Mouse (Mus musculus) heart, postnatal 14 days (tissue): ENCODE data around the gene Klhl25. TPM values are rescaled to one million over a fixed set of nuclear protein-coding genes. Genes with fewer than 3 reads are reported as not detected.
"Not testable (repeated sequence)": the region's sequence is repeated elsewhere in the genome, so short reads cannot be mapped to it uniquely, and the experiment has no call there.

Source experiments
- DNase-seq, 2 experiments: peaks; one replicate each; pipeline ENCODE4 v3.0.0; 2021 to 2022
- intact Hi-C: fragments of 180-260 bp; cut with DNase I; formaldehyde crosslinking; loops from one replicate; pipeline ENCODE4 v1.15.1; 2025
- long read RNA-seq, 2 experiments: library from polyadenylated mRNA; stranded (forward); transcript quantifications; one replicate each; pipeline ENCODE4 v2.0.0; 2021
- total RNA-seq, 2 experiments: library from RNA; stranded (reverse); gene quantifications; 2 replicates each; pipeline ENCODE4 v1.2.3; 2021

Gene Klhl25
- 1 to 10 TPM; 6.5 to 7.4 TPM for total RNA-seq
- long read RNA-seq, experiment 1, transcript Klhl25-202 (3 exons, 3,403 nt): major isoform, 6 of 13 reads
- long read RNA-seq, experiment 1, partial matches to known transcripts: 2 of 13 reads
- long read RNA-seq, experiment 1, other reads (novel, unspliced or antisense): 1 of 13 reads
- long read RNA-seq, experiment 2, partial matches to known transcripts: 2 of 6 reads
- long read RNA-seq, experiment 2, other reads (novel, unspliced or antisense): 2 of 6 reads

DNA sequence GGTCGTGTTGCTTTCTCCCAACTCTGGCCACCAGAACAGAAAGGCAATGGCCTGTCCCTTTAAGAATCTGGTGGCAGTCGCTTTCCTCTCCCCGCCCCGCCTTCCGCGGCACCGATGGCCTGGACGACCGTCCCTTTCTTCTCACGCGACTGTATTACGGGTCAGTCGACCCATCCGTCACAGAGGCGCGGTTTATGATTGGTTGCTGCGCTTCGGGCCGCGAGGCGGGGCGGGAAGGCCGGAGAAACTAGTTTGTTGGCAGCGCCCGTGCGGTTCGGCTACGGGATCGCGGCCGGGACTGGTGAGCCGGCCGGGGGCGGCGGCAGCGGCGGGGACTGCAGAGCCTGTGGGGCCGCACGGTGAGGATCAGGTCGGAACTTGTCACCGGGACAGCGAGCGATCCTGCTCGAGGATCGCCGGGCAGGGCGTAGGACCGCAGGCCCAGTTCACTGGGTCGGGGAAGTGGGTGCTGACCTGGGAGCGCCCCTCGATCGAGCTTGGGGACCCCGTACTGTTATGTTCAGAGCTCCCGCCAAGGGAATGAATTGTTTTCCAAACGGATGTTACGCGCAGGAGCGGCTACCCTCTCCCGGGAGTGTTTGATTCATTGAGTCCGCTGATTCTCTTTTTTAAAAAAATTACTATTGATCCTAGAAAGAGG lies at the start of gene Klhl25:
TSS of gene Klhl25 (plus strand) at position 196 of the 661 bp plus-strand sequence.
- peak; percentile 97 for DNase-seq
- intact Hi-C loops: no loop called here

DNA sequence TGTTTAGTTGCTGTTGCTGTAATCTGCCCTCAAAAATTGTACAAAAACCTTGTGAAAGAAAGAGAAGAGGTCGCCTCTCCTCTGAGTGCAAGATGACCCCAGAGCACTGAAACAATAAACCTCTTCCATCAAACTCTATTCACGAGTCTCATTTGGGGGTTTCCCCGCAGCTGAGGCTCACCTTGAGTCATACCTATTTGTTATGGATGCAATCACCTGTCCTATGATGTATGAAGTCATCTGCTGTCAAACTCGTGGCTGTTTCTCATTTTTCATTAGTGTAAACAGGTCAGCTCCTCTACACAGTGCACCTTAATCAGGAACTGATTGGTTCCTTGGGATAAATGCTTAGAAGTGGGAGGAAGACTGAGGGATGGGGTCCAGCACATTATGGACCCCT lies 47.6 kb upstream of the Klhl25 start:
- no peak for DNase-seq
- intact Hi-C loops: no loop called here

DNA sequence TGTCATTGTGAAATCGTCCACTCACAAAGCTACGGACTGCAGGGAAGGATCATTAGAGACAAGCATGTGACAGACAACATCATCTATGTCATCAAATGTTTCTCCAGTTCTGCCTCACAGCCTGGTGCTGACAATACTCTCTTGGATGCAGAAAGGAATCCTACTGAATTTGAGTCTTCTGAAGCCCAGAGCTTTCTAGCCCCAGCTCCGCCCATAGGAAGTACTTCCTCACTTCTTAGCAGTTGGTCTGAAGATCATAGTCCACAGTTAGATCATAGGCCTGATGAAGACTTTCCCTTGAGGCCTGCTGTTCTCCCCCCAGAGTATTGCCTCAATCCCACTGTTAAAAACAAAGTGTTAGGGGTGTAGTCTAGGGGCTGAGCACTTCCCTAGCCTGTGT lies 47.1 kb upstream of the Klhl25 start:
- no peak for DNase-seq
- intact Hi-C loops: no loop called here

DNA sequence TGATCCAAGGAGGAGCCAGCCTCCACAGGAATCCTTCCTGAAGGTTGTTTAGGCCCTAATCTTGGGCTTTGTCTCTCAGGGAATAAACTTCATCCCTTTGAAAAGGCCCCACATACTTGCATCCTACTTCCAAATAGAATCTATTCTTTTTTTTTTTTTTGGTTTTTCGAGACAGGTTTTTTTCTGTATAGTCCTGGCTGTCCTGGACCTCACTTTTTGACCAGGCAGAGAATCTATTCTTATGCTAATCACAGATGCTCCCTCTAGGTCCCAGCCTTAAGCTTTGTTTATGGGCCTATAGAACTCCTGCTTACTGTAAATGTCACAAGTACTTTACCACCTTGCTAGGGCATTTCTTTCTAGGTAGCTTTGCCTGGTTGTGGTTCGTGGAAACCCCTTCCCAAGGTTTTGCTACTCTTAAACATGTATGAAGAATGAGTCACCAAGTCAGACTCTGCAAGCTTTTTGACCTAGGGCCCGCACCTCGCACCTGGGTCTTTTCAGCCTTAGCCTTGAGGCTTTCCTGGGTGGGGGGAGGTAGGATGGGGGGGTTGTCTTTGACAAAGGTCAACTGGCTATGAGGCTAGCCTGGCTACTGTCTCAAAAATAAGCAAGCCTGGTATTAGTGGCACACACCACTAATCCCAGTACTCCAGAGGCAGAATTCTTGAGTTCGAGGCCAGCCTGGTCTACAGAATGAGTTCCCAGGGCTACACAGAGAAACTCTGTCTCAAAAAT lies 46.3 kb upstream of the Klhl25 start:
- intact Hi-C loops: no loop called here
- no peak for DNase-seq

DNA sequence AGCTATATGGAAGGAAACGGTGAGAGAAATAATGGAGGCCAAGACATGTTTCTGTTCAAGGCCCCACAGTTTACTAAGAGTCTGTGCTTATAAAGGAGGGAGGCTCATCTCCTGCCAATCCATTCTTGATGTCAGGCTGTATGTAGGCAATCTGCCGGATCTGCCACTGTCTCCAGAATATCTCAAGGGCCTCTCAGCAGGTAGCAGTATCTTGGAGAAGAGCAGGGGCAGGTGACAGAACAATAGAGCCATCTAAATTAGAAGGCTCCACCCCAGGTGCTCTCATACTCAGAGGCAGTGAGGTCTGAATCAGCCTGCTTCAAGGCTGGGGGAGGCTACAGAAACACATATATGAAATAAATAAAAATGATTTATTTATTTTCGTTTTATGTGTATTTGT lies 45.2 kb upstream of the Klhl25 start:
- intact Hi-C loops: no loop called here

DNA sequence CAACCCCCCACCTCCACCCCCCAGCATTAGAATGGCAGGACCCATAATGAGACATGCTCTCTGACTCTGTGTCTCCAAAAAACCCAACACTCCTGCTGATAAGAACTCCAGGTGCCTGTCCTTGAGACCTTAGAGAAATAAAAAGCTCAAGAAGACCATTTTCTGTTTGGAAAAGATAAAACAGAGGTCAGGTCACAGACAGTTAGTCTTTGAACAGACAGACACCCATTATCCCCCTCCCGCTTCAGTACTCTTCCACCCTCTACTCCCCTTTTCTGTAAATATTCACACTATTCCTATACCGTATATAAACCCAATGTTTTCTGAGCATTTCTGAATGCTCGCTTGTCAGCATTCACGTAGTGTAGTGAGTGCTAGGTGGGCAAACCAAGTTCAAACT lies 41.9 kb upstream of the Klhl25 start:
- intact Hi-C loops: no loop called here
- no peak for DNase-seq

More for the DNA sequence above, 45.2 kb upstream of the Klhl25 start:
- DNase-seq: no peak

DNA sequence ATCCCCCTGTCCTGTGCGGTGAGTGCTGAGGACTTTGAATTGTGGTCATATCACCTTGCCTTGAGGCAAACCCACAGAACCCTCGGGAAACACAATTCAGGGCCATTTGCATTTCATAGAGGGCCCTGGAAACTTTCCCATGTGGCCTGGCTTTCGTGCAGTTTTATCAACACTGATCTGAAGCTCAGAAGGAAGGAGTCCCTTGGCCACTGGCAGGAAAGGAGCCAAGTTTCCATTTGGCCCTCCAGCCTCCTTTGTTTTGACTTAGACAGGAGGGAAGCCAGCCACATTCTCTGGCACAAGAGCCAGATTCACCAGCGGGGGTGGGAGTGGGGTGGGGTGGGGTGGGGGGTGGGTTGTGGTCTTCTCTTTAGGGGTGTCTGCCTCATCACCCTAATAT lies 41.4 kb upstream of the Klhl25 start:
- intact Hi-C loops: no loop called here
- DNase-seq: peak; percentile 65 to 72

DNA sequence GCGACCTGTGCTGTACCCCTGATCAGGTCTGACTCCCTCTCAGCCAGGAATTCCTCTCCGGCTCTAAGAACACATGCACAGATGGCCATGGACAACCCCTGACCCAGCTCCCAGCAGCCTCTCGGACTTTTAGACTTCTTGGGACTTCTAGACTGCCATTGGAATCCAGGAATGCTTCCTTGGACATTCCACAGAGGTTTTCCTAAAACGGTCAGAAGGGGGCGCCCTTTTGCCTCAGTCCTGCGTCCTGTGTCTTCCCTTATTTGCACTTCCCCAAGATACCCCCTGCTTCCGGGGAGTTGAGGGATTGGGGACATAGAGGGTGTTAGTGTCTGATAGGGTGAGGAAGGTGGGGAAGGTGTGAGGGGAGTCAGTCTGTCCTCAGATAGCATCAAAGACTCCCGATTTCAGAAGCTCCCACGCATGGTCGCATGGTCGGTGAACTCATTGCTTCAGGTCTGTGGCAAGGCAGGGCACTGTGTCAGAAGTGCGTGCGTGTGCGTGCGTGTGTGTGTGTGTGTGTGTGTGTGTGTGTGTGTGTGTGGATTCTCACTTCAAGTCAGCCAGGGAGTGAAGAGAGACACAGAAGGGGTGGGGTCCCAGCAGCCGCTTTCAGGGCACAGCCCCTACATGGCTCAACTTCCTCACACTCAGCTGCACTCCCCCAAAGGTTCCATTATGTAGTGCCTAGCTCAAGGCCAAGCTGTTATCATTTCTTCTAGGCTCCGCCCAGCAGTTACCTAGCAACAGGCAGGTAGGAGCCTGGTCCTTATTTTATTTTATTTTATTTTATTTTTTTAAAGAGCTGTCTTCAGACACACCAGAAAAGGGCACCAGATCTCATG lies 40.4 kb upstream of the Klhl25 start:
- DNase-seq: peak; percentile 43 to 68
- intact Hi-C loops: no loop called here

DNA sequence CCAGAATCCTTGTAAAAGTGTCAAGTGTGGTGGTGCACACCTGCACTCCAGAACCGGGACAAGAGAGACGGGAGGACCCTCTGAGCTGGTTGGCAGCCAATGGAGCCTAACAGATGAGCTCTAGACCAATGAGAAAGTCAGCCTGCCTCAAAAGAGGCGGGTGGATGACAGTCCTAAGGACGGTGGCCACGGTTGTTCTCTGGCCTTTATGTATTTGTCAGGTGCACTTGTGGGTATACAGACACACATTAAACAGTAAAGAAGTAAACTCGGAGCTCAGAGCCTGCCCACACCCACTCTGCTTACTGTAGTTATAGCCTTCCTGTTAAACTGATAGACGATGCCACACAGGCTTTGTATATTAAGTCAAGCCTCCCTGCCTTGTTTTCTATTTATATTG lies 27.4 kb upstream of the Klhl25 start:
- DNase-seq: no peak
- intact Hi-C loops: loop anchor here (5.0 kb wide), 2 partner anchors 43 to 73 kb away; no protein-coding TSS in a partner anchor

DNA sequence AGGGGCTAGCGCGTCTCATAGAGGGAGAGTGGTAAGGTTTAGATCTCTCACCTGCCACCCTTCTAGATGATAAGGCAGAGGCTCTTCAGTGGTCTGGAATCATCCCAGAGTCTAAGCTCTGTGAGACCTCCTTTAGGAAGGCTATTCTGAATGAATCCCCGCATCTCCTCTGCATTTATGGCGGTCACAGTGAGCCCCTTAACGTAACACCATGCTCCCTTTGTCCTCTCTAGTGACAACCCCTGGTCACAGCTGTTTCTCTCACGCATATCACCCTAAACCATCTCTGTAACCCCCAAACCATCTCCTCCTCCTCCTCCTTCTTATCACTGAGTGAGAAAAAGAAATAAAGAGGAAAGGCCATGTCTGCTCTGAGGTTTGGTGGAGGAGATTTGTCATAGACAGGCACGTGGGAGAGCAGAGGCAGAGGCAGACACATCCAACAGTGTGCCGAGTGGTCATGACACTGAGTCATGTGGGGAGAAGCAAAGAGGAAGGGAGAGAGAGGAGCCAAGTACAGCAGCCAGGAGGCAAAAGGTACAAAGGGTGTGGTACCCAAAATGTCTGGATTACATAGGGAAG lies 25.9 kb upstream of the Klhl25 start:
- DNase-seq: no peak
- intact Hi-C loops: loop anchor here (5.0 kb wide), 2 partner anchors 45 to 75 kb away; no protein-coding TSS in a partner anchor

DNA sequence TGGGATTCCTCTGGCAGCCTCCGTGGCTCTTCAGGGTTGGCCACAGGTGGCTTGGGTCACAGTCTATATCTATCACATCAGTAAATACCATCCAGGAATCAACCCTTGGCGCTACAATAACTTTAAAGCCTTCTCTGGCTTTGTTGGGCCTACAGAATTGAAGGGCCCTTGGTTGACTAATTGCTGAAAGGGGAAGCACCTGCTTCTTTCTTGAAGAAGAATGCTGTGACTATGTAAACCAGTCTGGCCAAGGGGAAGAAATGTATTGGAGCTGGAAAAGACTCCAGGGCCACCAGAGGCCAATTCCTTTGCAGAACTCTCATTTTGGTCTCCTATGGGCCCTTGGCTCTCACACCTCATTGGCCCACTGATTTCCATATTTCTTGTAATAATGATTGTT lies 25.0 kb upstream of the Klhl25 start:
- no peak for DNase-seq
- intact Hi-C loops: loop anchor here (5.0 kb wide), 2 partner anchors 46 to 76 kb away; no protein-coding TSS in a partner anchor

DNA sequence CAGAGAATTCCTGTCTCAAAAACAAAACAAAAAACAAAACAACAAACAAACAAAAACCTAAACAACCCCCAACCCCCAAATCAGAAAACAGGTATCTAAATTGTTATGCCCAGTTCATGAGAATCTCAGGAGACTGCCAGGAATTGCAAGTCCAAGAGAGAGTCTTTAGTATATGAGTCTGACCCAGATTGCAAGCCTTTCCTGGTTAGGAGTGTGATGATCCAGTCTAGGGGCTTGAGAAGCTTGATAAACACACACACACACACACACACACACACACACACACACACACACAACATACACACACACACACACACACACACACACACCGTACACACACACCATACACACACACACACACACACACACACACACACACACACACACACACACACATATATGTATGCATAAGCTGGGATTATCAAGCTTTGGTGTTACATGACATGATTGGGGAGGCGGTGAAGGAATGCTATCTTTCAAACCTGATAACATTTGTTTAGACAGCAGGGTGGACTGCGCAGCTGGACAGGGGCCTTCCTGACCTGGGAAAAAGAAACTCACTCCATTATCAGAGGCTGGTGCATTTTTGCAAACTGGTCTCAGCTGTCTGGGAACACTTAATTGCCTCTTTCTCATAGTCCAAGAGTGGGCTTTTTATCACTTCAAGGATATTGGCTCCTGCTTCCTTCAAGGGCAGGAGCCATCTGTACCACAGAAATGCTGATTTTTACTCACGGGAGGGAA lies 21.6 kb upstream of the Klhl25 start:
- no peak for DNase-seq
- intact Hi-C loops: no loop called here

DNA sequence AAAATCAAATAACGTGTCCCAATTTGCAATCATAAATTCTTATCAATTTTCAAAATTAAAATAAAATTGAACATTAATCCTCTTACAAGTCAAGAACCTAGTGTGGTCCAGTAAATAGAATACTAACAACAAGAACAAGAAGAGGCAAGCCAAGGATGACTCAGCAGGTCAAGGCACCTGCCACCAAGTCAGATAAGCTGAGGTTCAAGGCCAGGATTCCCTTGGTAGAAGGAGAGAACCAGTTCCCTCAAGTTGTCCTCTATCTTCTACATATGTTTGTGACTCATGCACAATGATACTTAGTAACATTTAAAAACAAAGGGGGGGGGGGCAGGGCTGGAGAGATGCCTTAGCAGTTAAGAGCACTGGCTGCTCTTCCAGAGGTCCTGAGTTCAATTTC lies 20.8 kb upstream of the Klhl25 start:
- intact Hi-C loops: no loop called here
- DNase-seq: no peak

DNA sequence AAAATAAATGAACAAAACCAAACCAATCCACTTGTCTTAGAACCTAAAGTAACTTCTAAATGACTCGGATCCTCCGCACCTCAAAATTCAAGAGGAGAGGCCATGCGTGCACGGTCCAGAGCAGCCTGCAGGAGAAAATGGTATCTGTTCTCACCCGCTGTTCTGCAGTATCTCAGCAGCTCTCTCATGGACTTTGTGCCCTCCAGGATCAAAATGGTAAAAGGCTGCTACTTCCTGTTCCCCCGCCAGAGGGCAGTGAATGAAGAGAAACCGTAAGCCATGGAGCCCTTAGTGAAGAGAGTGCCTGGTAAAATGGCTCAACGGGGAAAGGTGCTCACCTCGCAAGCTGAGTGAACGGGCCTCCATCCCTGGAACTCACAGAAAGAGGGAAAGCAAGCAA lies 20.3 kb upstream of the Klhl25 start:
- peak; percentile 68 to 78 for DNase-seq
- intact Hi-C loops: loop anchor here (1.0 kb wide), 1 partner anchor 52 kb away; no protein-coding TSS in a partner anchor

DNA sequence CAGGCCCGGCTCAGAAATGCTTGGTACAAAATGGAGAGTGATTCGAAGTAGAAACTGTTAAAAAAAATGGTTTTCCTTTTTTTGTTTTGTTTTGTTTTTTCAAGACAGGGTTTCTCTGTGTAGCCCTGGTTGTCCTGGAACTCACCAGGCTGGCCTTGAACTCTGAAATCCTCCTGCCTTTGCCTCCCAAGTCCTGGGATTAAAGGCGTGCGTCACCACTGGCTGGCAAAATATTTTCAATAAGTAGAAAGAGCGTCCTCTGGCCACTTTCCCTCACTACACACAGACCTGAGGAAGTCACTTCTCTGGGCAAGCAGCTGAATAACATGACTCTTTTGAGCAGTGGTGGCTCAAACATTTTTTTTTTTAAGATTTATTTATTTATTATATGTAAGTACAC lies 19.6 kb upstream of the Klhl25 start:
- intact Hi-C loops: loop anchor here (1.0 kb wide), 1 partner anchor 52 kb away; no protein-coding TSS in a partner anchor
- no peak for DNase-seq

DNA sequence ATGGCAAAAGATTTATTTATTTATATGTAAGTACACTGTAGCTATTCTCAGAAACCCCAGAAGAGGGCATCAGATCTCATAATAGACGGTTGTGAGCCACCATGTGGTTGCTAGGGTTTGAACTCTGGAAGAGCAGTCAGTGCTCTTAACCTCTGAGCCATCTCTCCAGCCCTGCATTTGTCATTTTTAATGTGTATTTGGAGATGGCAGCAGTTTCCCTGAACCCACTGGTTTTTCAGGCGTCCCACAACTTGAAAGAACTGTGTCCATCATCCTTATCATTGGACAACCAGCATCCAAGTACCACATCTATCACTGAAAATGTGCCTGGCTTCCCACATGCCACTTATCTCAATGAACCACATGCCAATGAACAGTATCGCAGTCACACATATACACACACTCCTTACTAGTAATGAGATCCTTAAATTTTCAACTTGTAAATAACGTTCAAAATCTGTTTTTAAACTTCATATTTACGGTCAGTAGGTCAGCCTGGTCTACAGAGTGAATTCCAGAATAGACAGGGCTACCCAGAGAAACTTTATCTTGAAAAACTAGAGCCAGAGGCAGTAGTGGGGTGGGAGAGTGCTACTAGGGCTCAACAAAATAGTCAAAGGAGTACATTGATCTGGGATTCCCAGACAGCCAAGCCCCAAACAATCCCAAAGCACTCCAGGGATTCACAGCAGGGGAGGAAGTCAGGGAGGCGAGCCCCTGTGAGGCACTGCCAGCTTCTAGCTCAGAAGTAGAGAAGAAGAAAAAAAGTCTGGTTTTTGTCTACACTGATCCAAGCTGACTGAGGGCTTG lies 17.7 kb upstream of the Klhl25 start:
- DNase-seq: no peak
- intact Hi-C loops: no loop called here

DNA sequence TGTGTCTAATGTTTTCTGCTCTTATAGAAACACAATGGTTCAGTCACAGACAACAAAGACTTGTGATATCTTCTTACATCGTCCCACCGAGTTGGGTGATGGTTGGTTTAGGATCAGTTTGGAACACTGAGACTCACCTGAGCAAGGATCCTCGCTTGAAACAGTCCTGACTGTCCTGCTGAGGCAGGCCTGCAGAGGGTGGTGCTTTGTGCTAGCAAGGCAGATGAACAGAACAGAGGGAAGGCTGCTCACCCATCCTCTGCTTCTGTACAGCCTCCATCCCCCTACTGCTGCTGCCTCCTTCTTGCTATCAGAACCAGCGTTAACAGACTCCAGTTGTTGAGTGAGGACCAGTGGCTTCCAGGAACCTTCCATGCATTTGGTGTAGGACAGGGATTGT lies 14.2 kb upstream of the Klhl25 start:
- DNase-seq, intact Hi-C loops: not testable (repeated sequence)

DNA sequence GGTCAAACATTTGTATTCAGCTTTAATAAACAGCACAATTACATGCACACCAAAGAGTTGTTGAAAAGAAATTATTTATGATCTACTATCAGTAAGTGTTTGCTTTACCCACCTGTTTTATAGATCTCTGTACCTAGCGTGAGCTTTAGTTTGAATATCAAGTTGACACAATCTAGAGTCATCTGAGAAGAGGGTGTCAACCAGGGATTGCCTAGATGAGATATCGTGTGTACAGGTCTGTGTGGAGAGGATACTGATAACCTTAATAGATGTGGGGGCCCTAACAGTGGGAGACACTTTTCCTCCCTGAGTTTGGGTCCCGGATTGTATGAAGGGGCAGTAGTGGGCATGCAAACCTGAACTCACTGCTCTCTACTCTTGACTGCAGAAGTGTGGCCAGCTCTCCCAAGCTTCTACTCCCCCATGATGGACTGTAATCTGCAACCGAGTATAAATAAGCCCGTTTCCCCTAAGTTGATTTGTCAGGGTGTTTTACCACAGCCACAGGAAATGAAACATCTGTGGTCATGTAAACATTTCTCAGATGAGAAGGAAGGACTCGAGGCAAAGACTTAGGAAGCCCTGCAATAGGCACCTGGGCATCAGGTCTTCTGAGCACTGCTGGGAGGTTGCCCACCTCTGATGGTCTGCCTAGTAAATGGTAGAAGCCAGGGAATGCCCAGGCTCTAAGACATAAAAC lies 13.0 kb upstream of the Klhl25 start:
- DNase-seq, intact Hi-C loops: not testable (repeated sequence)
